Mouse (Mus musculus): ENCODE measurements around the gene Trio. TPM values are rescaled to one million over a fixed set of nuclear protein-coding genes. Genes with fewer than 3 reads are reported as not detected.

The Trio gene
- polyA plus RNA-seq, 1 experiment from 2014 or later = 25.5 TPM

- H3K27me3 ChIP-seq (ENCODE audit: insufficient read depth, poor library complexity, severe bottlenecking) = no peaks in the 10 kb centered on the region
- no peaks in the 10 kb centered on the region for H3K36me3 ChIP-seq
- H3K27ac ChIP-seq = peak overlapping the region; percentile 90
- H3K4me1 ChIP-seq (replicated peaks) = peaks cover 73% of the 10 kb centered on the region
- H3K4me3 ChIP-seq = peak overlapping the region; percentile 47
- no peak for DNase-seq (ENCODE audit: low spot score)
- 18% methylated on average over 24 of the region's 24 CpGs for WGBS
- no peaks in the 10 kb centered on the region for H3K9me3 ChIP-seq
Observed at GRCm38 (mm10) chr15:27937861-27938833, 87.5 kb downstream of the Trio start.

- H3K27ac ChIP-seq = peak overlapping the region; percentile 90
- H3K36me3 ChIP-seq = no peaks in the 10 kb centered on the region
- peak; percentile 87 for DNase-seq (ENCODE audit: low spot score)
- H3K4me3 ChIP-seq = peak overlapping the region; percentile 47
- H3K4me1 ChIP-seq (replicated peaks) = peaks cover 69% of the 10 kb centered on the region
- WGBS = 10% methylated on average over 20 of the region's 20 CpGs
- H3K27me3 ChIP-seq (ENCODE audit: insufficient read depth, poor library complexity, severe bottlenecking) = no peaks in the 10 kb centered on the region
- H3K9me3 ChIP-seq = no peaks in the 10 kb centered on the region
Observed at GRCm38 (mm10) chr15:27937003-27937860, 88.4 kb downstream of the Trio start.

GRCm38 (mm10) chr15:27935772-27936746 lies 89.6 kb downstream of the Trio start:
- Histone ChIP-seq H3K27me3 (ENCODE audit: insufficient read depth, poor library complexity, severe bottlenecking) (no peaks in the 10 kb centered on the region), H3K4me1 (replicated peaks) (peaks cover 57% of the 10 kb centered on the region), H3K27ac (peak overlapping the region; percentile 90), H3K36me3 (no peaks in the 10 kb centered on the region), H3K9me3 (no peaks in the 10 kb centered on the region), H3K4me3 (no peak overlapping the region)
- no peak for DNase-seq (ENCODE audit: low spot score)
- 69% methylated on average over 12 of the region's 12 CpGs for WGBS

DNA sequence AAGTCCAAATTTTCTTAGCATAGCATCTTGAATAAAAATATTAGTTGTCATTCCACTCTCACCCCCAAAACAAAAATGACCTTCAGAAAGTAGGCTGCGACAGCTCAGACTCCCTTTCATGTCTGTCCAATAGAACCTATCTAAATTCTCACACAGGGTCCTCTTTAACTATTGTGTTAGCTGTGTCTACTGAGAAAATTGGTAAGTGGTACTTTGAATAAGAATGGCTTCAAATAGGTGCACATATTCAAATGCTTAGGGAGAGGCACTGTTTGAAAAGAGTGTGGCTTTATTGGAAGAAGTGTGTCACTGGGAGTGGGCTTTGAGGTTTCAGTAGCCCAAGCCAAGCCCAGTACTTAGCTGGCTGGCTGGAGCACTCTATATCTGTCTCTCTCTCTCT lies 92.4 kb downstream of the Trio start:
- no peaks in the 10 kb centered on the region for H3K27me3 ChIP-seq (ENCODE audit: insufficient read depth, poor library complexity, severe bottlenecking)
- H3K4me1 ChIP-seq (replicated peaks) = peaks cover 40% of the 10 kb centered on the region
- no peak overlapping the region for H3K4me3 ChIP-seq
- H3K36me3 ChIP-seq = no peaks in the 10 kb centered on the region
- no peak for DNase-seq (ENCODE audit: low spot score)
- no peak overlapping the region for H3K27ac ChIP-seq
- WGBS = 87% methylated on average over 1 of the region's 1 CpGs
- H3K9me3 ChIP-seq = no peaks in the 10 kb centered on the region

DNA sequence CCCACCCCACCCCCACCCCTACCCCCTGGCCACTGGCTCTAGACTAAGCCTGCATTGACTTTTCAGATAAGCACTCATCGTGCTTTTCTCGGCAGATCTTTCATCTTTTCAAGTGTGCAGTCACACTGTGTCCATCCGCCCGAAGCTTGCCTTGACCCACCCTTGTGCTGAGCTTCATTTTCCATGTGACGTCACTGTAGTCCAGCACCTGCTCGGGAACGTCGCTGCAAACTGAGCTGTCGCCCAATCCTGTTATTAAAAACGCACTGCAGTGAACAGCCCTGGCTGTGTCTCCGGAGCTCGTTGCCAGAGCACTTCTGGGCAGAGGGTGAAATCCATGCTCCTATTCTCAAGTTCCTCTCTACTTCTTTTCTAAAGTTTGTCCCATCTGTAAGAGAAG lies 93.8 kb downstream of the Trio start:
- no peak for DNase-seq (ENCODE audit: low spot score)
- peaks cover 35% of the 10 kb centered on the region for H3K4me1 ChIP-seq (replicated peaks)
- 93% methylated on average over 12 of the region's 12 CpGs for WGBS

DNA sequence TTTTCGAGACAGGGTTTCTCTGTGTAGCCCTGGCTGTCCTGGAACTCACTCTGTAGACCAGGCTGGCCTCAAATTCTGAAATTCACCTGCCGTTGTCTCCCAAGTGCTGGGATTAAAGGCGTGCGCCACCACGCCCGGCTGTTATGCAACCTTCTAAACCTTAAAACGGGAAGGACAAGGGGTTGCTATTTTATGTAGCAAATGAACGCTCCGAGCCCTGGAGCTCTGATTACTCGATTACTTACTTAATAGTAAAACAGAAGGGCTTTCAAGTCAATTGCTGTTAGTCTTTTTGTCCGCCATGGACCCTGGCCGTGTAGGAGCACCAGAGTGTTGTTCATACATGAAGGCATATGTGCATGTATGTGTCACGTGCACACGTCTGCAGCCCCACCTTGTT lies 94.2 kb downstream of the Trio start:
- WGBS = 96% methylated on average over 14 of the region's 14 CpGs
- Histone ChIP-seq H3K27ac (no peak overlapping the region), H3K9me3 (no peaks in the 10 kb centered on the region), H3K27me3 (ENCODE audit: insufficient read depth, poor library complexity, severe bottlenecking) (no peaks in the 10 kb centered on the region), H3K36me3 (no peaks in the 10 kb centered on the region), H3K4me1 (replicated peaks) (peaks cover 35% of the 10 kb centered on the region), H3K4me3 (no peak overlapping the region)
- no peak for DNase-seq (ENCODE audit: low spot score)

More for the DNA sequence above, 93.8 kb downstream of the Trio start:
- no peaks in the 10 kb centered on the region for H3K27me3 ChIP-seq (ENCODE audit: insufficient read depth, poor library complexity, severe bottlenecking)
- no peaks in the 10 kb centered on the region for H3K36me3 ChIP-seq
- H3K4me3 ChIP-seq = no peak overlapping the region
- H3K27ac ChIP-seq = no peak overlapping the region
- H3K9me3 ChIP-seq = no peaks in the 10 kb centered on the region

- H3K4me1 ChIP-seq (replicated peaks) = peaks cover 56% of the 10 kb centered on the region
- no peaks in the 10 kb centered on the region for H3K27me3 ChIP-seq (ENCODE audit: insufficient read depth, poor library complexity, severe bottlenecking)
- no peaks in the 10 kb centered on the region for H3K9me3 ChIP-seq
- H3K4me3 ChIP-seq = no peak overlapping the region
- 88% methylated on average over 6 of the region's 6 CpGs for WGBS
- H3K27ac ChIP-seq = no peak overlapping the region
- DNase-seq (ENCODE audit: low spot score) = no peak
- H3K36me3 ChIP-seq = no peaks in the 10 kb centered on the region
Observed at GRCm38 (mm10) chr15:27927614-27928013, 98.0 kb downstream of the Trio start.

DNA sequence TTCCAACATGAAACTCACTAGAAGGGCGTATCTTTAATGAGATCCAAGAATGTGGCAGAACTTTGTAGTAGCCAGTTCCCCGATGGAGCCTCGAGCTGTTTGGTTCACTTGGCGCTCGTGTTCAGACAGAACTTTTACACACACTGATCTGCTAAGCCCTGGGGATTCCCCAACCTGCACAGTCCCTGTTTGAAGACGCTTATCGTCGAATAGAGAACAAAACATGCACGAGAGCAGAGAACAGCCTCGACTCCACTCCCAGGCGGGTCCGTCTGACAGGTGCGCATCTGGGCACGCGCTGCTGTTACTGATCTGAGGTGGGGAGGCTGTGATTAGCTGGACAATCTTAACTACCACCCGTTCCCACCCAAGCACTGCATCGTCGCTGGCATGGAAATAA lies 98.7 kb downstream of the Trio start:
- Histone ChIP-seq H3K4me1 (replicated peaks) (peaks cover 63% of the 10 kb centered on the region), H3K27me3 (ENCODE audit: insufficient read depth, poor library complexity, severe bottlenecking) (no peaks in the 10 kb centered on the region), H3K4me3 (no peak overlapping the region), H3K36me3 (no peaks in the 10 kb centered on the region), H3K9me3 (no peaks in the 10 kb centered on the region), H3K27ac (no peak overlapping the region)
- 86% methylated on average over 18 of the region's 18 CpGs for WGBS
- no peak for DNase-seq (ENCODE audit: low spot score)

- Histone ChIP-seq H3K27me3 (ENCODE audit: insufficient read depth, poor library complexity, severe bottlenecking) (no peaks in the 10 kb centered on the region), H3K4me3 (no peak overlapping the region), H3K9me3 (no peaks in the 10 kb centered on the region), H3K27ac (no peak overlapping the region), H3K4me1 (replicated peaks) (peaks cover 68% of the 10 kb centered on the region), H3K36me3 (no peaks in the 10 kb centered on the region)
- 82% methylated on average over 7 of the region's 7 CpGs for WGBS
- DNase-seq (ENCODE audit: low spot score) = no peak
Observed at GRCm38 (mm10) chr15:27926450-27926849, 99.2 kb downstream of the Trio start.

DNA sequence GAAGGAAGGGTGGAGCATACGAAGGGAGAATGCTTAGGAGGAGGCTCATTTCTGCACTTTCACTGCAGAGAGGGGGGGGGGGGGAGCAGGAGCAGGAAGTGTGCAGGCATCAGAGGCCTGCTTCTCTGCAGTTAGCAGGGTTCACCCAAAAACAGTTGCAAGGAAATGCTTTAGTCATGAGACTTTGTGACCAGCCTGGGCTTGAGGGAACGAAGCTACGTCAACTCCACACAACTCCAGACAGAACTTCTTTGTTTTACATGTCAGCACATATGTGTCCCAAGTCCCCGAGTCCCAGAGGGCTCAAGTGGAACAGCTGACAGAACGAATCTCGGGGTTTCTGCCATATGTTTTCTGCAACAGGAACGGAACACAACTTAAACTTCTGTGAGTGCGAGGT lies 99.8 kb downstream of the Trio start:
- H3K27me3 ChIP-seq (ENCODE audit: insufficient read depth, poor library complexity, severe bottlenecking) = no peaks in the 10 kb centered on the region
- H3K4me1 ChIP-seq (replicated peaks) = peaks cover 73% of the 10 kb centered on the region
- no peak overlapping the region for H3K4me3 ChIP-seq
- H3K9me3 ChIP-seq = no peaks in the 10 kb centered on the region
- H3K36me3 ChIP-seq = no peaks in the 10 kb centered on the region
- peak overlapping the region; percentile 29; the same call in 1 of the 2 replicates for H3K27ac ChIP-seq
- DNase-seq (ENCODE audit: low spot score) = no peak
- WGBS = 49% methylated on average over 8 of the region's 8 CpGs

GRCm38 (mm10) chr15:27925004-27925635 lies 100.5 kb downstream of the Trio start:
- no peak for DNase-seq (ENCODE audit: low spot score)
- peaks cover 78% of the 10 kb centered on the region for H3K4me1 ChIP-seq (replicated peaks)

GRCm38 (mm10) chr15:27923987-27924341 lies 101.7 kb downstream of the Trio start:
- 30% methylated on average over 5 of the region's 5 CpGs for WGBS
- H3K27ac ChIP-seq = peak overlapping the region; percentile 79
- peak overlapping the region; percentile 41 for H3K4me3 ChIP-seq
- H3K4me1 ChIP-seq (replicated peaks) = peaks cover 78% of the 10 kb centered on the region
- no peaks in the 10 kb centered on the region for H3K27me3 ChIP-seq (ENCODE audit: insufficient read depth, poor library complexity, severe bottlenecking)
- no peaks in the 10 kb centered on the region for H3K9me3 ChIP-seq
- no peak for DNase-seq (ENCODE audit: low spot score)
- no peaks in the 10 kb centered on the region for H3K36me3 ChIP-seq

More at GRCm38 (mm10) chr15:27925004-27925635, 100.5 kb downstream of the Trio start:
- H3K4me3 ChIP-seq = no peak overlapping the region
- H3K36me3 ChIP-seq = no peaks in the 10 kb centered on the region
- H3K27me3 ChIP-seq (ENCODE audit: insufficient read depth, poor library complexity, severe bottlenecking) = no peaks in the 10 kb centered on the region
- peak overlapping the region; percentile 50; the same call in 1 of the 2 replicates for H3K27ac ChIP-seq
- H3K9me3 ChIP-seq = no peaks in the 10 kb centered on the region
- 33% methylated on average over 15 of the region's 15 CpGs for WGBS

Data from hindbrain, embryonic 10.5 days (tissue).